Mouse (Mus musculus) pancreas, adult 10 weeks (tissue): Measurements from ENCODE around the gene Myo6. TPM values are rescaled to one million over a fixed set of nuclear protein-coding genes. Genes with fewer than 3 reads are reported as not detected.

Experiments
- polyA plus RNA-seq: library from polyadenylated mRNA; stranded (reverse); fragments of 350-450 nt; fragmentation: Illumina TruSeq; extraction: RNeasy Lipid Tissue Mini Kit (QIAGEN cat#74804); gene quantifications from one replicate; pipeline ENCODE4 v1.2.3, GENCODE M21; 2015; ENCODE audit warnings: low read depth, low replicate concordance; ENCODE audit not compliant: insufficient read depth

Gene Myo6
- polyA plus RNA-seq, result 11.5 TPM

DNA sequence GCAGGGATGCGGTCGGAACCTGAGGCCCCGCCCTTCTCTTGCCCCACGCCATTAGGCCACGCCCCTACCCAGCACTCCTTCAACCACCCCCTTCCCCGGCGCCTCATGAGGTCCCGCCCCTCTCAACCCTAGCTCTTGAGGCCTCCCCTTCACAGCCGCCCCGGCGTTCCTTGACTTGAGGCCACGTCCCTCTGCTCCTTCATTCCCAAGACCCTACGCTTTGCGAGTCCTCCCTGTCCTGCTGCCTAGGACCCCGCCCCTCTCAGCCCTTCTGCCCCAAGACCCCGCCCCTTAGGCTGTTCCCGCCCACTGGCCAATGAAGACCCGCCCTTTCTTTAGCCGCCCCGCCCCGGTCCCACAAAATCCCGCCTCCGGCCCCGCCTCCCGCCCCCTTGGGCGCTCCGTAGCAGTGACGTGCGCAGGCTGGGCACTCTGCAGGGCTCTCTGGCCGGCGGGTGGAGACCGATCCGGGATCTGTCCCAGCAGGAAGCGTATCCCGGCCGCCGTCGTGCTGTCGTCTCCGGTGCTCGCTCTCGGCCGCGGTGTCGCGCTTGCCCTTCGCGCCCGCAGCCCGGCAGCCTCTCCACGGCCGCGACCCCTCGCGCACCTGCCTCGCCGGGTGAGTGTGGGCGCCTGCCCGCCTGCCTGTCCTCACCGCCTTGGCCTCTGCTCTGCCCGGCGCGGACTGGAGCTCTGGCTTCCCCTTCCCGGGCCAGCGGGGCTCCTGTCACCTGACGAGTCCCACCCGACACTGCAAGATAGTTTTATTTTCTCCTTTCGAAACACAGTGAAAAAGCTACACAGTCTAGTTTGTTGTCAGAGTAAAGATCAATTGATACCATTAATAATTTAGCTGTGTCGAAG, at the start of gene Myo6:
Gene Myo6, plus strand, starts transcription at position 421 of the 864 bp plus-strand sequence.

Other genes with a start within 250 kb of the Myo6 start
- 3.6 TPM for gene Filip1, start 152.2 kb upstream of the Myo6 start, polyA plus RNA-seq
- gene Senp6, start 98.1 kb upstream of the Myo6 start, polyA plus RNA-seq, result 24.4 TPM